Mouse (Mus musculus) G1E (cell line): Measurements from ENCODE around the gene Col20a1. TPM values are rescaled to one million over a fixed set of nuclear protein-coding genes. Genes with fewer than 3 reads are reported as not detected.

Experiments used
- ATAC-seq: 2 replicates; pipeline ENCODE4 v1.8.0; 2016; ENCODE audit warnings: mild to moderate bottlenecking; ENCODE audit not compliant: insufficient number of reproducible peaks, poor library complexity, low FRiP score, severe bottlenecking; ENCODE audit errors: extremely low read depth
- DNase-seq: peaks from one replicate; pipeline ENCODE4 v3.0.0; 2012; ENCODE audit warnings: low spot score
- H3K27me3 ChIP-seq: 2 replicates; pipeline ENCODE4 v1.6.1; 2012; ENCODE audit warnings: mild to moderate bottlenecking, low read length, inconsistent platforms; ENCODE audit not compliant: insufficient read depth
- H3K36me3 ChIP-seq: replicated peaks from 2 replicates; pipeline ENCODE3; 2012; ENCODE audit warnings: mild to moderate bottlenecking, inconsistent platforms
- H3K4me1 ChIP-seq: 2 replicates; pipeline ENCODE4 v1.6.1; 2012; ENCODE audit warnings: low read depth, low read length, inconsistent platforms, mixed read lengths; ENCODE audit not compliant: insufficient read depth
- H3K4me3 ChIP-seq: 2 replicates; pipeline ENCODE4 v1.5.1; 2012; ENCODE audit warnings: low read depth, mild to moderate bottlenecking, inconsistent platforms, low read length, moderate library complexity, mixed read lengths
- H3K9me3 ChIP-seq: replicated peaks from 2 replicates; pipeline ENCODE4 v1.6.1; 2012; ENCODE audit warnings: inconsistent platforms
- CTCF ChIP-seq: IDR thresholded peaks from 2 replicates; pipeline ENCODE4 v1.5.1; 2012; ENCODE audit warnings: low read depth, low read length, inconsistent platforms, mixed read lengths
- GATA1 ChIP-seq: IDR thresholded peaks from 2 replicates; pipeline ENCODE4 v1.6.1; 2012; ENCODE audit warnings: borderline replicate concordance, low read length, inconsistent platforms, mixed read lengths
- GATA2 ChIP-seq: IDR thresholded peaks from 2 replicates; pipeline ENCODE4 v1.6.1; 2012; ENCODE audit warnings: low read depth, low read length, inconsistent platforms, borderline replicate concordance
- POLR2AphosphoS5 ChIP-seq: IDR thresholded peaks from 2 replicates; pipeline ENCODE4 v1.6.1; 2012; ENCODE audit warnings: low read depth, low read length, inconsistent platforms; ENCODE audit not compliant: insufficient replicate concordance
- TAL1 ChIP-seq: conservative IDR thresholded peaks from 2 replicates; pipeline ENCODE4 v1.6.1; 2012; ENCODE audit warnings: low read depth, low read length, inconsistent platforms, mixed read lengths
- polyA plus RNA-seq: library from polyadenylated mRNA; stranded (reverse); fragments of >175 nt; gene quantifications from 2 replicates; pipeline ENCODE4 v1.2.3, GENCODE M21; 2012
- total RNA-seq, 2 experiments: library from RNA; stranded (forward) in 1 of 2; stranded (reverse) in 1 of 2; fragments of 200-1000 nt in 1 of 2; fragments of >200 nt in 1 of 2; fragmentation: Nextera tagmentation in 1 of 2; gene quantifications; 2 replicates each; pipeline ENCODE4 v1.2.3; 2014 to 2017

Col20a1 gene
- total and polyA plus RNA-seq, 3 experiments, result 0.38 to 4.9 (median 0.57) TPM

DNA sequence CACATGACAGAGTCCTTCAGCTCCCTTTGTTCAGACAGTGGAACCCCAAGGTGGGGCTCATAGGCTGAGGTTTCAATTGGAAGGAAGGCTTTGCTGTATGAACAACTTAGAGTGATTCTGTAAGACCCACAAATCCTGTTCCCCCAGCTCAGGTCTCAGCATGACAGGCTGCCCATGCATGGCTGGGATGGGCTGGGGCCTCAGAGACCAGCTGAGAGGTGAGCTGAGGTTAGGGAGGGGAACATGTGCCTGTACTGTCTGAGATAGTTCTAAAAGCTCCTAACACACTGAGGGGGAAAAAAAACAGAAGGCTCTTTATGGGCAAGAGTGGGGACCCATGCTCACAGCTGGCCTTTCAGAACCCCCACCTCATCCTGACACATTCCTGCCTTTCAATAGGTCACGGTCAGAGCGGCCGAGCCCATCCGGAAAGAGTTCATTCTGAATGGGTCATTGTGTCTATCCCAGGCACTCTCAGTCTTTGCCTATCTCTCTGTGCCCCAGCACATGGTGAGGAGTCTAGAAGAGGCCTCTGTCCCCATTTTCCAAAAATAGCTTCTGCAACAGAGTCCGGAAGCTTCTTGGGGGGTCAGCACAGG is 1.2 kb downstream of the Col20a1 start:
- peaks cover 24% of the 10 kb centered on the region for H3K36me3 ChIP-seq
- H3K9me3 ChIP-seq, result no peaks in the 10 kb centered on the region
- peaks cover 3% of the 10 kb centered on the region for H3K27me3 ChIP-seq
- no peak for DNase-seq
- ATAC-seq, result no peak
- no peaks in the 10 kb centered on the region; the same call in 1 of the 2 replicates for H3K4me1 ChIP-seq
- no peak overlapping the region for H3K4me3 ChIP-seq
- TF ChIP-seq GATA2 (no peak), CTCF (no peak), GATA1 (no peak), POLR2AphosphoS5 (no peak), TAL1 (no peak)

- ATAC-seq (no peak), DNase-seq (no peak)
- Histone ChIP-seq H3K36me3 (peaks cover 15% of the 10 kb centered on the region), H3K4me1 (no peaks in the 10 kb centered on the region), H3K27me3 (peaks cover 3% of the 10 kb centered on the region), H3K4me3 (no peak overlapping the region), H3K9me3 (no peaks in the 10 kb centered on the region)
- TF ChIP-seq POLR2AphosphoS5, result no peak
- TF ChIP-seq CTCF, result no peak
- TF ChIP-seq GATA2, result no peak
- no peak for TF ChIP-seq GATA1
- TF ChIP-seq TAL1, result no peak
Observed at GRCm38 (mm10) chr2:180988347-180988913, 2.1 kb downstream of the Col20a1 start.

DNA sequence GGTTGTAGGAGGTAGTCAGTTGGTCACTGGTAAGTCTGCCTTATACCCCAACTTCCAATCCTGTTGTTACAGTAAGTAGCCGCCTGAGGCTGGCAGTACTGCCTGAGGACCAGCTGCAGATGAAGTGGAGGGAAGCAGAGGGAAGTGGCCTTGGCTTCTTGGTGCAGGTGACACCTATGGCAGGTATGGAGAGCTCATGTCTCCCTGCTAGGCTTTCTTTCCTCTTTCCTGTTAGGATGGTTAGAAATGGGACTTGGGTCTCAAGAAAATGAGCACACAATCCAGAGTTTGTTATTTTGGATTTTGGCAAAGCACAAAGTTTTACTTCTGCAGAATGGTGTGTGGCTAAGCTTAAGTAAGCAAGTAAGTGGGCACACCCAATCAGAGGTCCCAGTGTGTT is 2.6 kb downstream of the Col20a1 start:
- peaks cover 10% of the 10 kb centered on the region for H3K36me3 ChIP-seq
- H3K27me3 ChIP-seq, result peaks cover 3% of the 10 kb centered on the region
- no peak for TF ChIP-seq GATA1
- TF ChIP-seq CTCF, result no peak
- no peak for TF ChIP-seq GATA2
- TF ChIP-seq POLR2AphosphoS5, result no peak
- DNase-seq (no peak), ATAC-seq (no peak)
- H3K4me3 ChIP-seq, result no peak overlapping the region
- no peaks in the 10 kb centered on the region for H3K4me1 ChIP-seq
- no peaks in the 10 kb centered on the region for H3K9me3 ChIP-seq

DNA sequence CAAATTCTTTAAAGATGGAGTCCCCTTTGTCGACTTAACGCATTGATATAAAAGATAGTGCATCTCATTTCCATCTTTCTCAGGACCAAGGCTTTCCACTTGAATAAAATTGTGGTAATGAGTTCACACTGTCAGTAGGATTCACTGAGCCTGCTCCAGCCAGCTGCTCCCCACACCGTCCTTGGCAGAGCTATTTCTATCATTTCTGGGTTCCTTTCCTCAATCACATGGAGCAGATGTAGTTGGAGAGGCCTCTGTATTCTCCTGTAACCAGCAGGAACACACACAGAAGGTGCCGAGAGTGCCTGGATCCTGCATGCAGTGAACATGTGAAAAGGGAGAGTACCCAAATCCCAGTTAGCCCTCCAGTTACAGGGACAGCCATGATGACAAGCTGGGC is 4.0 kb downstream of the Col20a1 start:
- Histone ChIP-seq H3K4me1 (no peaks in the 10 kb centered on the region), H3K36me3 (no peaks in the 10 kb centered on the region), H3K4me3 (no peak overlapping the region), H3K9me3 (no peaks in the 10 kb centered on the region), H3K27me3 (peaks cover 6% of the 10 kb centered on the region)
- ATAC-seq, result no peak
- no peak for DNase-seq
- TF ChIP-seq CTCF (no peak), GATA2 (no peak), TAL1 (no peak), GATA1 (no peak), POLR2AphosphoS5 (no peak)

DNA sequence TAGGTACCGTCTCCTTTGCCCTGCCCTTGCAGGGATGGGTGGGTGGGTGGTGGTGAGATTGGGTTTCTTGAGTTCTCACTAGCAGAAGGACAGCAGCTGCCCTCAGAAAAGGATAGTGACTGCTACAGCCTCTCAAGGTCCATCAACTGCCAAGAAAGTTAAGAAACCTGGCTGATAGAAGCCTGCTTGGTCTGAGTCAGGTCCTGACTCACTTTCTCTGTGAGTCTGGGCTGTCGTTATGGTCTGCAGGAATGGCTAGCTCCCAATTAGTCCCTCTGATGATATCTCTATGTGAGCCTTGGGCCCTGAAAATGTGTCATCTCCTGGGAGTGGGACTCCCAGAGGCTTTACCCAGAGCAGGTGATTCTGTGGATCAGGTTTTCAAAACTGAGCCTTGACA is 8.0 kb downstream of the Col20a1 start:
- H3K4me1 ChIP-seq, result no peaks in the 10 kb centered on the region
- no peak for ATAC-seq
- no peak for DNase-seq
- peaks cover 26% of the 10 kb centered on the region for H3K27me3 ChIP-seq
- TF ChIP-seq GATA2 (no peak), TAL1 (no peak), GATA1 (no peak), POLR2AphosphoS5 (no peak), CTCF (no peak)
- no peak overlapping the region for H3K4me3 ChIP-seq
- no peaks in the 10 kb centered on the region for H3K36me3 ChIP-seq
- H3K9me3 ChIP-seq, result no peaks in the 10 kb centered on the region

GRCm38 (mm10) chr2:180995457-180995856 is 9.1 kb downstream of the Col20a1 start:
- no peaks in the 10 kb centered on the region for H3K4me1 ChIP-seq
- no peak for TF ChIP-seq TAL1
- TF ChIP-seq POLR2AphosphoS5, result no peak
- no peak for TF ChIP-seq GATA1
- TF ChIP-seq CTCF, result no peak
- TF ChIP-seq GATA2, result no peak
- peaks cover 25% of the 10 kb centered on the region for H3K27me3 ChIP-seq
- ATAC-seq (no peak), DNase-seq (no peak)
- H3K9me3 ChIP-seq, result no peaks in the 10 kb centered on the region
- H3K4me3 ChIP-seq, result no peak overlapping the region
- no peaks in the 10 kb centered on the region for H3K36me3 ChIP-seq

DNA sequence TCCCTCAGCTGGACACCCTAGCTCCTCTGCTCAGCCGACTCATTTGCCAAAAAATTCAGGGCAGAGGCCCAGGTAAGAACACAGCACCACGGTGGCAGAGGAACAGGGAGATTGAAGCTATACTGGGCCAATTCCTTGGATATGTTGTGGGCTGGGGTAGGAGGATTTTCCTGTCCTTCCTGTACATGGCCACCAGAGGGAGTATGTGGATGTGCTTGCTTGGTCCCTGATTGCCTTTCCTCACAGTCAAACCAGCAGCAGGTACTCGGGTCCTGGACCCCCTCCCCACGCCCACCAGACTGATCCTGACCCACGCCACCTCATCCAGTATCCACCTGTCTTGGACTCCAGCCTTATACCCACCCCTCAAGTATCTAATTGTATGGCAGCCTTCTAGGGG is 10.1 kb downstream of the Col20a1 start:
- Histone ChIP-seq H3K4me1 (no peaks in the 10 kb centered on the region), H3K36me3 (no peaks in the 10 kb centered on the region), H3K4me3 (no peak overlapping the region), H3K9me3 (no peaks in the 10 kb centered on the region), H3K27me3 (peaks cover 25% of the 10 kb centered on the region)
- ATAC-seq (no peak; the same call in none of the 2 replicates), DNase-seq (peak; percentile 60)
- TF ChIP-seq TAL1 (no peak), GATA2 (no peak), CTCF (peak; percentile 90)
